Mouse (Mus musculus): Measurements from ENCODE around the gene Mphosph6.

DNA sequence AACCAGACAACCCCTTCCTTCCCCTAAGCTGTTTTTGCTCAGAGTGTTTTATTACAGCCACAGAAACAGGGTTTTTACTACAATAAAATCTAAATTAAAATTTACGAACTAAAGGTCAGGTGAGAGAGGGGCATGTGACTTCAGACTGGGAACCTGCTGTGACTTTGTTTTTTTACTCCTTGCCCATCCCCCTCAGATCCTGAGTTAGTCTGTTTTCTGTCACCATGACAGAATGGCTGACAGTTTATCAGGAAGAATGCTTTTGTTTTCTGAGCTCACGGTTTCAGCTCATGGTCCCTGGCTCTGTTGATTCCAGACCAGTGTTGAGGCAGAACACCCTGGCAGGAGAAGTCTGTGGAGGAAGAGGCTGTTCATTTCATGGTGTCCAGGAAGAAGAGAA is 52.3 kb downstream of the Mphosph6 start:
- TF ChIP-seq CTCF (IDR thresholded peaks at IDR 0.05; ENCODE audit: insufficient read depth, low read length): no peak
- TF ChIP-seq POLR2A (IDR thresholded peaks at IDR 0.05; ENCODE audit: borderline replicate concordance, extremely low read depth, low read depth, low read length): no peak

Measured in lung, adult 2 months (tissue).